Mouse (Mus musculus) lung, adult 2 months (tissue): Measurements from ENCODE around the gene D11Wsu47e.

Source experiments
- CTCF ChIP-seq: fragments of 200-500 bp; IDR thresholded peaks from 2 replicates; pipeline ENCODE4 v1.5.1; 2011; ENCODE audit warnings: mild to moderate bottlenecking, low read length, control low read depth; ENCODE audit not compliant: insufficient read depth
- POLR2A ChIP-seq: fragments of 200-500 bp; IDR thresholded peaks from 2 replicates; pipeline ENCODE4 v1.6.1; 2011; ENCODE audit warnings: low read depth, mild to moderate bottlenecking, control low read depth, low read length, borderline replicate concordance; ENCODE audit errors: extremely low read depth

- TF ChIP-seq CTCF (no peak), POLR2A (no peak)
These were observed 2.2 kb upstream of the D11Wsu47e start for GRCm38 (mm10) chr11:113681979-113682378.
